Mouse (Mus musculus) liver, embryonic 14.5 days (tissue): ENCODE measurements around the gene Bcar3. TPM values are rescaled to one million over a fixed set of nuclear protein-coding genes. Genes with fewer than 3 reads are reported as not detected.

Experiments
- ATAC-seq: fragments of 200-750 bp; cut with Nextera tagmentation; 2 replicates; pipeline ENCODE4 v1.8.0; 2017; ENCODE audit warnings: moderate number of reproducible peaks, mild to moderate bottlenecking, moderate library complexity; ENCODE audit not compliant: insufficient read depth
- DNase-seq, 3 experiments: peaks; one replicate each; pipeline ENCODE4 v3.0.0-alpha.2; 2012 to 2013; ENCODE audit warnings: low read depth in 3 of 3, low spot score in 3 of 3
- H3K27ac ChIP-seq: fragments of 300-500 bp; sonication (generic); 2 replicates; pipeline ENCODE4 v1.5.1; 2014; ENCODE audit warnings: moderate library complexity, mild to moderate bottlenecking, control low read depth, inconsistent platforms
- H3K27me3 ChIP-seq: fragments of 300-500 bp; sonication (generic); 2 replicates; pipeline ENCODE4 v1.6.1; 2014; ENCODE audit warnings: mild to moderate bottlenecking, low read length, moderate library complexity; ENCODE audit not compliant: control insufficient read depth, insufficient read depth
- H3K36me3 ChIP-seq: fragments of 300-500 bp; sonication (generic); replicated peaks from 2 replicates; pipeline ENCODE4 v1.6.1; 2014; ENCODE audit warnings: low read depth; ENCODE audit not compliant: control insufficient read depth, insufficient read depth
- H3K4me1 ChIP-seq, 2 experiments: fragments of 200-500 bp in 1 of 2; fragments of 300-500 bp in 1 of 2; sonication (generic) in 1 of 2; replicated peaks; 2 replicates each; pipeline ENCODE4 v1.6.1; 2012 to 2014; ENCODE audit warnings: antibody characterized with exemption in 1 of 2, inconsistent platforms in 1 of 2, low read length in 1 of 2; ENCODE audit not compliant: control insufficient read depth in 2 of 2, insufficient read depth in 2 of 2
- H3K4me2 ChIP-seq: fragments of 300-500 bp; sonication (generic); 2 replicates; pipeline ENCODE4 v1.6.1; 2014; ENCODE audit warnings: low read depth, mild to moderate bottlenecking, control low read depth, moderate library complexity
- H3K4me3 ChIP-seq, 2 experiments: fragments of 200-500 bp in 1 of 2; fragments of 300-500 bp in 1 of 2; sonication (generic) in 1 of 2; 2 replicates each; pipeline ENCODE4 v1.5.1; 2012 to 2014; ENCODE audit warnings: low read depth in 2 of 2, low read length in 2 of 2, mild to moderate bottlenecking in 2 of 2, control low read depth in 1 of 2, inconsistent platforms in 1 of 2, moderate library complexity in 1 of 2; ENCODE audit not compliant: insufficient read depth in 1 of 2
- H3K9ac ChIP-seq: fragments of 300-500 bp; sonication (generic); replicated peaks from 2 replicates; pipeline ENCODE4 v1.6.1; 2014; ENCODE audit warnings: mild to moderate bottlenecking, control low read depth, moderate library complexity
- H3K9me3 ChIP-seq: fragments of 300-500 bp; sonication (generic); 2 replicates; pipeline ENCODE4 v1.6.1; 2016; ENCODE audit warnings: low read length, mixed read lengths; ENCODE audit not compliant: control insufficient read depth
- CTCF ChIP-seq: IDR thresholded peaks from 2 replicates; pipeline ENCODE4 v1.5.1; 2016; ENCODE audit warnings: antibody characterized with exemption, low read depth, control low read depth
- EP300 ChIP-seq: IDR thresholded peaks from 2 replicates; pipeline ENCODE4 v1.6.1; 2016; ENCODE audit warnings: antibody characterized with exemption, low read depth
- WGBS: fragments of 180-500 bp; shearing (Covaris S2); extraction: QIAGEN DNeasy Blood & Tissue Kit; methylation state at CpG from one replicate; pipeline ENCODE4 v1.1.7; 2014; ENCODE audit not compliant: insufficient replicate concordance; 5-methylcytosine and 5-hydroxymethylcytosine counted together
- polyA plus RNA-seq, 2 experiments: library from polyadenylated mRNA; depleted of rRNA in 1 of 2; stranded (reverse) in 1 of 2; unstranded in 1 of 2; fragments of >200 nt; fragmentation: Nextera tagmentation in 1 of 2; extraction: Ambion mirVana in 1 of 2; gene quantifications; 2 replicates each; pipeline versions ENCODE4 v1.2.1 to v1.2.3; 2012 to 2014

Gene Bcar3
- polyA plus RNA-seq, 2 experiments = 3.1 to 3.5 TPM

DNA sequence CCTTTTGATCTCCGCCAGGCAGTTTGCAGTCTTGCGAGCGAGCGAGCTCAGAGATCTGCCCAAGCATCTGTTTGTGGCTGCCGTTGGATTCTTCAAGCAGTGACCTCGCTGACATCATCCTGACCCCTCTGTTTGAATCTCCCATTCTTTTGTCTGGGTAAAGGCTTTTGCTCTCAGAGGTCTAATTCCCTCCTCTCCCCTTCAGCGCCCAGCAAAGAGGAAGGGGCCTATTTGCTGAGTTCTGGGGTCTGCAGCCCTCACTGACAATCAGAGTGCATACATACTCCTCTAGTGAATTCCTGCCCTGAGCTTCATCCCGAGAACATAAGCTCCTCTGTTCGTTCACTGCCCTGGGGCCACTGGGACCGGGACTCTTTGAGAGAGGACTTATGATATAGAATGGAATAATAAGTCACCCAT is 82.5 kb downstream of the Bcar3 start:
- 53% methylated on average over 10 of the region's 10 CpGs for WGBS

DNA sequence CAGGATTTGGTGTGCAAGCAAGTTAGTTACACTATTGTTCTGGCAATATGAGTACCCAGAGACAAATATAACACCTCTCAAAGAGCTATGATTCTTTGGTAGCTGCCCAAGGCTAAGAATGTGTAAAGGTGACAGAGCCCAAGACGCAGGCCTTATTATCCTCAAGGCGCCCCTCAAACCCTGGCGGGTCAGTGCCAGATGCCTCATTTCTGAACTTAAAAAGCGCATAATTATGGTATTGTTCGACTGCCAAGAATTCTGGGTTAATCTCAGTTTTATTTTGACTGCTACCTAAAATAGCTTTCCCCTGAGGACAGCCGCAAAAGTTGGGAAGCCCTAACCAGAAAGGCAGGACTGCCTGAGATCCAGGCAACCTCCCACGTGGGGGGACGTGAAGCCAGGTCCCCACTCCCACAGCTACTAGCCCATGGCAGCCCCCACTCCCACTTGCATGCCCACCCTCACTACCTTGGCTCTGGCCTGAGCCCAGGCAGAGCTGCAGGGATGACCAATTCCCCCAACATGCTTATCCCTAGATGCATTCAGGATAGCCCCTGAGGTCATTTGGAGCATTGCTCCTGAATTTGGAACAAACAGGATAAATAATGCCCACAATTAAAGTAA is 83.0 kb downstream of the Bcar3 start:
- no peak overlapping the region for H3K9ac ChIP-seq
- WGBS = 66% methylated on average over 8 of the region's 8 CpGs
- DNase-seq (no peak), ATAC-seq (no peak)
- no peaks in the 10 kb centered on the region for H3K27me3 ChIP-seq
- H3K4me2 ChIP-seq = no peak overlapping the region
- H3K9me3 ChIP-seq = no peaks in the 10 kb centered on the region
- H3K36me3 ChIP-seq = no peaks in the 10 kb centered on the region
- H3K4me1 ChIP-seq = no peaks in the 10 kb centered on the region
- no peak overlapping the region for H3K4me3 ChIP-seq
- TF ChIP-seq EP300 (no peak), CTCF (no peak)
- no peak overlapping the region for H3K27ac ChIP-seq

More for the DNA sequence above, 82.5 kb downstream of the Bcar3 start:
- H3K9me3 ChIP-seq = no peaks in the 10 kb centered on the region
- H3K9ac ChIP-seq = no peak overlapping the region
- no peak overlapping the region for H3K4me3 ChIP-seq
- no peaks in the 10 kb centered on the region for H3K36me3 ChIP-seq
- H3K4me2 ChIP-seq = no peak overlapping the region
- no peaks in the 10 kb centered on the region for H3K4me1 ChIP-seq
- TF ChIP-seq EP300 (no peak), CTCF (no peak)
- no peak overlapping the region for H3K27ac ChIP-seq
- ATAC-seq = no peak
- DNase-seq = no peak
- H3K27me3 ChIP-seq = no peaks in the 10 kb centered on the region

DNA sequence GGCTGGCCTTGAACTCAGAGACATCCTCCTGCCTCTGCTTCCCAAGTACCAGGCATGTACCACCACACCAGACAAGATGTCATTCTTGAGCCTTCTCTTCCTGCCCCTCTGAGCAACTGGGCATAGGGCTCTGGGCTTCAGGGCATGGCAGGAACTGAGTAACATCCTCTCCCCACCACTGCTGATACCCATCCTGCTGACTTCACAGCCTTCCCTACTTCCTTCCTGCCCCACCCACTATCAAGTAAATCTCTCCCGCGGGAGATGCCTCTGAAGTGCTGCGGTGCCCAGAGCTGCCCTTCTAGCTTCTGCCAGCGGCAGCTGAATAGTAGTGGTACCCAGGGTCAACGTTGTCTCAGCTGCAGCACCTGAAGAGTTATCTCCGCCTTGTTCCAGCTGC is 84.7 kb downstream of the Bcar3 start:
- Histone ChIP-seq H3K9me3 (no peaks in the 10 kb centered on the region), H3K27me3 (no peaks in the 10 kb centered on the region), H3K4me2 (no peak overlapping the region), H3K4me1 (no peaks in the 10 kb centered on the region), H3K27ac (no peak overlapping the region), H3K4me3 (no peak overlapping the region), H3K9ac (no peak overlapping the region), H3K36me3 (no peaks in the 10 kb centered on the region)
- ATAC-seq = no peak
- TF ChIP-seq CTCF (no peak), EP300 (no peak)
- WGBS = 23% methylated on average over 6 of the region's 6 CpGs
- DNase-seq = no peak

DNA sequence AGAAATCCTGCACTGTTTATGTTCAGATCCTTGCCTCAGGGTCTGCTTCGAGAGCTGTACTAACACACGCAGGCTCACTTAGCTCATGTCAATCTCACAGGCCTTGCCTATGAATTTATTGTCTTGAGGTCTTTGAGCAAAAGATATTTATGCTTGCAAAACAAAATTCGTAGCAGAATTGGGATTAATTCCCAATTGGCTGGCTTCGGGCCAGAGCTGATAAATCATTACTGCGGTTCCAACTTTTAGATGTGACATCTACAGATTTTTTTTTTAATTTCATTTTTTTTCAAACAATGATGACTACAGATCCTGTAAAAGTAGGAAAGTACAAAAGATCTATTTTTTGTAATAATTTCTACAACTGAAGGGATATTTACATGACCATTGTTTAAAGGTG is 86.8 kb downstream of the Bcar3 start:
- Histone ChIP-seq H3K27me3 (no peaks in the 10 kb centered on the region), H3K27ac (no peak overlapping the region), H3K9ac (no peak overlapping the region), H3K4me1 (no peaks in the 10 kb centered on the region), H3K4me3 (no peak overlapping the region), H3K9me3 (no peaks in the 10 kb centered on the region), H3K36me3 (no peaks in the 10 kb centered on the region), H3K4me2 (no peak overlapping the region)
- ATAC-seq (no peak), DNase-seq (no peak)
- 68% methylated on average over 5 of the region's 5 CpGs for WGBS
- TF ChIP-seq EP300 (no peak), CTCF (no peak)

- H3K4me3 ChIP-seq = no peak overlapping the region
- no peaks in the 10 kb centered on the region for H3K36me3 ChIP-seq
- TF ChIP-seq EP300 (no peak), CTCF (no peak)
- ATAC-seq (no peak), DNase-seq (no peak)
- no peaks in the 10 kb centered on the region for H3K9me3 ChIP-seq
- H3K27me3 ChIP-seq = no peaks in the 10 kb centered on the region
- no peak overlapping the region for H3K9ac ChIP-seq
- 66% methylated on average over 3 of the region's 3 CpGs for whole genome bisulfite sequencing
- H3K27ac ChIP-seq = no peak overlapping the region
- H3K4me2 ChIP-seq = no peak overlapping the region
- no peaks in the 10 kb centered on the region for H3K4me1 ChIP-seq
Measured at GRCm38 (mm10) chr3:122381591-122381990, 87.7 kb downstream of the Bcar3 start.
